Mouse (Mus musculus) cerebellum, adult 9-10 months (tissue): ENCODE data around the gene Tmem178b.
A peak's percentile ranks its signal among the peaks of the same experiment; 100 is the strongest.

Source experiments
- DNase-seq: peaks from one replicate; pipeline ENCODE4 v3.0.0; 2022

Tmem178b gene

GRCm38 (mm10) chr6:40200661-40201060 lies 327.6 kb downstream of the Tmem178b start:
- DNase-seq = no peak

- DNase-seq = no peak
Observed at GRCm38 (mm10) chr6:40202602-40203001, 329.5 kb downstream of the Tmem178b start.

- no peak for DNase-seq
Observed at GRCm38 (mm10) chr6:40205380-40205779, 332.3 kb downstream of the Tmem178b start.

GRCm38 (mm10) chr6:40208014-40208413 lies 334.9 kb downstream of the Tmem178b start:
- DNase-seq = no peak

GRCm38 (mm10) chr6:40209172-40209571 lies 336.1 kb downstream of the Tmem178b start:
- DNase-seq = no peak

- DNase-seq = peak; percentile 54
Observed at GRCm38 (mm10) chr6:40217154-40217553, 344.1 kb downstream of the Tmem178b start.

- peak; percentile 26 for DNase-seq
Observed at GRCm38 (mm10) chr6:40217651-40218050, 344.6 kb downstream of the Tmem178b start.

- DNase-seq = no peak
Observed at GRCm38 (mm10) chr6:40220634-40221120, 347.6 kb downstream of the Tmem178b start.

- DNase-seq = no peak
Observed at GRCm38 (mm10) chr6:40225585-40226280, 352.7 kb downstream of the Tmem178b start.

GRCm38 (mm10) chr6:40228981-40229380 lies 355.9 kb downstream of the Tmem178b start:
- DNase-seq = peak; percentile 41

- DNase-seq = no peak
Observed at GRCm38 (mm10) chr6:40229985-40230384, 356.9 kb downstream of the Tmem178b start.

- no peak for DNase-seq
Observed at GRCm38 (mm10) chr6:40234066-40234465, 361.0 kb downstream of the Tmem178b start.

GRCm38 (mm10) chr6:40235793-40236470 lies 362.9 kb downstream of the Tmem178b start:
- peak; percentile 73 for DNase-seq

GRCm38 (mm10) chr6:40236841-40237765 lies 364.0 kb downstream of the Tmem178b start:
- DNase-seq = peak; percentile 87

- DNase-seq = no peak
Observed at GRCm38 (mm10) chr6:40238857-40239256, 365.8 kb downstream of the Tmem178b start.

- no peak for DNase-seq
Observed at GRCm38 (mm10) chr6:40240671-40241070, 367.6 kb downstream of the Tmem178b start.

GRCm38 (mm10) chr6:40247398-40247946 lies 374.4 kb downstream of the Tmem178b start:
- DNase-seq = no peak

- DNase-seq = no peak
Observed at GRCm38 (mm10) chr6:40249939-40250338, 376.9 kb downstream of the Tmem178b start.

- no peak for DNase-seq
Observed at GRCm38 (mm10) chr6:40263687-40264086, 390.6 kb downstream of the Tmem178b start.

- DNase-seq = no peak
Observed at GRCm38 (mm10) chr6:40300707-40301106, 427.6 kb downstream of the Tmem178b start.

- peak; percentile 83 for DNase-seq
Observed at GRCm38 (mm10) chr6:40303379-40303778, 430.3 kb downstream of the Tmem178b start.
